Mouse (Mus musculus) bone marrow, adult 2 months (tissue): ENCODE measurements at regions not wholly inside any gene's neighbourhood (a gene's known extent, or its start where the extent isn't known, plus 50 kb on each side); places are given as distances from the start of the nearest gene placed in this dataset.

ENCODE experiments used
- CTCF ChIP-seq: fragments of 200-500 bp; IDR thresholded peaks from 2 replicates; pipeline ENCODE4 v1.5.1; 2011; ENCODE audit warnings: low read length, control low read depth; ENCODE audit not compliant: control insufficient read depth, insufficient read depth
- POLR2A ChIP-seq: fragments of 200-500 bp; IDR thresholded peaks from 2 replicates; pipeline ENCODE4 v1.6.1; 2011; ENCODE audit warnings: low read depth, mild to moderate bottlenecking, control low read depth, low read length, borderline replicate concordance; ENCODE audit not compliant: control insufficient read depth

GRCm38 (mm10) chr2:114454901-114455300 lies 199.9 kb downstream of the Dph6 start:
- TF ChIP-seq CTCF (no peak), POLR2A (no peak)
